Mouse (Mus musculus): Measurements from ENCODE around the gene Plcd1.

Gene Plcd1

GRCm38 (mm10) chr9:119091581-119092310 is 1.6 kb downstream of the Plcd1 start:
- DNase-seq (ENCODE audit: low read depth in 2 of 2, low spot score in 2 of 2): no peak

- DNase-seq (ENCODE audit: low read depth in 2 of 2, low spot score in 2 of 2): no peak
These were observed 2.8 kb downstream of the Plcd1 start for GRCm38 (mm10) chr9:119090462-119090861.

- DNase-seq (ENCODE audit: low read depth in 2 of 2, low spot score in 2 of 2): no peak
These were observed 3.9 kb downstream of the Plcd1 start for GRCm38 (mm10) chr9:119089437-119089836.

GRCm38 (mm10) chr9:119088148-119088801 is 5.0 kb downstream of the Plcd1 start:
- DNase-seq (ENCODE audit: low read depth in 2 of 2, low spot score in 2 of 2): peak in 1 of 2 experiments; percentile 46

GRCm38 (mm10) chr9:119087309-119087708 is 6.0 kb downstream of the Plcd1 start:
- no peak for DNase-seq (ENCODE audit: low read depth in 2 of 2, low spot score in 2 of 2)

GRCm38 (mm10) chr9:119086451-119086850 is 6.9 kb downstream of the Plcd1 start:
- no peak for DNase-seq (ENCODE audit: low read depth in 2 of 2, low spot score in 2 of 2)

GRCm38 (mm10) chr9:119083966-119084365 is 9.3 kb downstream of the Plcd1 start:
- DNase-seq (ENCODE audit: low read depth in 2 of 2, low spot score in 2 of 2): no peak

- DNase-seq (ENCODE audit: low read depth in 2 of 2, low spot score in 2 of 2): no peak
These were observed 10.5 kb downstream of the Plcd1 start for GRCm38 (mm10) chr9:119082656-119083430.

- DNase-seq (ENCODE audit: low read depth in 2 of 2, low spot score in 2 of 2): no peak
These were observed 11.3 kb downstream of the Plcd1 start for GRCm38 (mm10) chr9:119082039-119082438.

- no peak for DNase-seq (ENCODE audit: low read depth in 2 of 2, low spot score in 2 of 2)
These were observed 13.1 kb downstream of the Plcd1 start for GRCm38 (mm10) chr9:119080040-119080675.

- DNase-seq (ENCODE audit: low read depth in 2 of 2, low spot score in 2 of 2): no peak
These were observed 17.6 kb downstream of the Plcd1 start for GRCm38 (mm10) chr9:119075685-119076084.

- no peak for DNase-seq (ENCODE audit: low read depth in 2 of 2, low spot score in 2 of 2)
These were observed 20.0 kb downstream of the Plcd1 start for GRCm38 (mm10) chr9:119073184-119073895.

- DNase-seq (ENCODE audit: low read depth in 2 of 2, low spot score in 2 of 2): no peak
These were observed 21.5 kb downstream of the Plcd1 start for GRCm38 (mm10) chr9:119071786-119072185.

- no peak for DNase-seq (ENCODE audit: low read depth in 2 of 2, low spot score in 2 of 2)
These were observed 23.0 kb downstream of the Plcd1 start for GRCm38 (mm10) chr9:119070173-119070825.

GRCm38 (mm10) chr9:119068266-119068665 is 25.0 kb downstream of the Plcd1 start:
- DNase-seq (ENCODE audit: low read depth in 2 of 2, low spot score in 2 of 2): no peak

- peak; percentile 10 to 59 for DNase-seq (ENCODE audit: low read depth in 2 of 2, low spot score in 2 of 2)
These were observed 25.7 kb downstream of the Plcd1 start for GRCm38 (mm10) chr9:119067601-119068000.

GRCm38 (mm10) chr9:119064296-119064695 is 29.0 kb downstream of the Plcd1 start:
- DNase-seq (ENCODE audit: low read depth in 2 of 2, low spot score in 2 of 2): no peak

- DNase-seq (ENCODE audit: low read depth in 2 of 2, low spot score in 2 of 2): no peak
These were observed 30.2 kb downstream of the Plcd1 start for GRCm38 (mm10) chr9:119063036-119063644.

GRCm38 (mm10) chr9:119060701-119061100 is 32.6 kb downstream of the Plcd1 start:
- DNase-seq (ENCODE audit: low read depth in 2 of 2, low spot score in 2 of 2): no peak

- no peak for DNase-seq (ENCODE audit: low read depth in 2 of 2, low spot score in 2 of 2)
These were observed 35.1 kb downstream of the Plcd1 start for GRCm38 (mm10) chr9:119058245-119058644.

Data from CD8-positive naive resting alpha-beta T cell, adult 2 months (primary cell).